In the genomic region with DNA sequence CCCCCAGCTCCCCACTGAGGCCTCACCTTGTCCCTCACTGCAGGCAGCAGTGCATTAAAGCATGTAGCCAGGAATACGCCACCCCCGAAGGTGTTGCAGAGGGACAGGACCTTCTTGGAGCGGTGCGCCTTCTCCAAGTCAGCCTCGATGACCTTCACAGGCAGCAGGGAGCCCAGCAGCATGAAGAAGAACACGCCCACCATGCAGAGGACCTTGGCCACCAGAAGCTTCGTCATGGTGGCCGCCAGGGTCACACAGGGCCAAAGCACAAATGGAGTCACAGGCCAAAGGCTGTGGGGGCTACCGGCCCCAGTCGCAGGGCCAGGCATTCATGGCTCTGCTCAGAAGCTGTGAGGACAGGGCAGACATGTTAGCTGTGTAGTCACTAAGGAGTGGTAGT, we compare ENCODE assay signal across 19 mouse cellular contexts. TPM values are rescaled to one million over a fixed set of nuclear protein-coding genes. Genes with fewer than 3 reads are reported as not detected.
"Had no signal": no experiment of that assay in that cellular context is flagged by ENCODE, and none has a peak within 500 bp of the region (broad histone marks: within the 10 kb centered on the region; RNA-seq: fewer than 3 reads in every experiment).

No protein-coding gene starts in this region.

- H3K27ac ChIP-seq: limb, embryonic 10.5 days; limb, embryonic 13.5 days; liver, embryonic 13.5 days; stomach, postnatal 0 days had no signal

- DNase-seq: kidney, adult 9 months; kidney, postnatal 14 days; kidney, postnatal 4 days; liver; liver, embryonic 13.5 days; lung, adult 2 months; lung, postnatal 14 days; lung, postnatal 4 days; midbrain, embryonic 14.5 days; thymus, adult 2 months; thymus, postnatal 14 days; thymus, postnatal 4 days had no signal

- H3K4me2 ChIP-seq: limb, embryonic 13.5 days; liver, embryonic 13.5 days; midbrain, embryonic 11.5 days had no signal

- H3K9me3 ChIP-seq: limb, embryonic 10.5 days; limb, embryonic 13.5 days; liver, embryonic 13.5 days had no signal

- H3K9ac ChIP-seq: limb, embryonic 13.5 days; liver, embryonic 13.5 days had no signal

- H3K27me3 ChIP-seq: limb, embryonic 13.5 days; liver, embryonic 13.5 days had no signal

- H3K4me3 ChIP-seq: limb, embryonic 10.5 days; limb, embryonic 13.5 days; liver, embryonic 13.5 days had no signal

RNA-seq across cellular contexts. Expression of a gene that starts 8.1 kb away (rescaled TPM):
- total RNA-seq: megakaryocyte progenitor cell, adult 5-6 weeks; megakaryocyte-erythroid progenitor cell, adult 5-6 weeks had no signal
- polyA plus RNA-seq: liver, embryonic 16.5 days; lung, adult 2 months had no signal
